Mouse (Mus musculus) megakaryocyte, embryonic 14.5 days (primary cell): ENCODE measurements around the gene Sass6. TPM values are rescaled to one million over a fixed set of nuclear protein-coding genes. Genes with fewer than 3 reads are reported as not detected.

Experiments used
- H3K27me3 ChIP-seq: replicated peaks from 2 replicates; pipeline ENCODE3; 2012; ENCODE audit warnings: inconsistent platforms
- H3K36me3 ChIP-seq: replicated peaks from 2 replicates; pipeline ENCODE3; 2012; ENCODE audit warnings: low read length, inconsistent platforms, mixed read lengths
- H3K4me1 ChIP-seq: 2 replicates; pipeline ENCODE4 v1.6.1; 2012; ENCODE audit warnings: inconsistent platforms
- H3K4me3 ChIP-seq: replicated peaks from 2 replicates; pipeline ENCODE3; 2012; ENCODE audit warnings: moderate library complexity, mild to moderate bottlenecking, inconsistent platforms
- H3K9me3 ChIP-seq: 2 replicates; pipeline ENCODE4 v1.6.1; 2012; ENCODE audit warnings: inconsistent platforms
- FLI1 ChIP-seq: IDR thresholded peaks from 2 replicates; pipeline ENCODE4 v1.6.1; 2012; ENCODE audit warnings: low read length, inconsistent platforms, mixed read lengths
- GATA1 ChIP-seq: IDR thresholded peaks from 3 replicates; pipeline ENCODE4 v1.6.1; 2012; ENCODE audit warnings: mixed read lengths, low read length, inconsistent platforms, borderline replicate concordance
- polyA plus RNA-seq: library from polyadenylated mRNA; stranded (reverse); fragments of >175 nt; gene quantifications from 2 replicates; pipeline ENCODE4 v1.2.3, GENCODE M21; 2012; ENCODE audit warnings: low replicate concordance; ENCODE audit not compliant: insufficient read depth

Gene Sass6
- polyA plus RNA-seq, 1 experiment: 1.4 TPM

DNA sequence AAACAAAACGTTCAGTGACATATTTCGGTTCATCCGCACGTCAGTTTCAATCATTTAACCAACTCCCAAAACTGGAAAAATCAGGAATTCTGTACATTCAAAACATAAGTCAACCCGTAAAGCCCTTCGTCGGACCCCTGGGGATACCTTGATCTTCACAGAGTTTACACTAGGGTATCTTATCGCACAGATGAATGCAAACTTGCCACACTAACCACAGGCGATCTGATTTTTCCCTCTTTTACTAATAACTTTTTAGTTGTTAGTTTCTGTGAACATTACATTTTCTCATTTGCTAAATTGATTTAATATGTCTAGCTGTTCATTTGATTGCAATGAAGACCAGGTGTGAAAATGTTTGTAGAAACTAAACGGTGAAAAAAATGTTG, 815 bp downstream of the Sass6 start:
- Histone ChIP-seq H3K9me3 (no peaks in the 10 kb centered on the region), H3K4me3 (peak overlapping the region; percentile 96), H3K36me3 (peaks cover 17% of the 10 kb centered on the region), H3K4me1 (peaks cover 24% of the 10 kb centered on the region), H3K27me3 (no peaks in the 10 kb centered on the region)
- TF ChIP-seq FLI1 (no peak), GATA1 (no peak)

DNA sequence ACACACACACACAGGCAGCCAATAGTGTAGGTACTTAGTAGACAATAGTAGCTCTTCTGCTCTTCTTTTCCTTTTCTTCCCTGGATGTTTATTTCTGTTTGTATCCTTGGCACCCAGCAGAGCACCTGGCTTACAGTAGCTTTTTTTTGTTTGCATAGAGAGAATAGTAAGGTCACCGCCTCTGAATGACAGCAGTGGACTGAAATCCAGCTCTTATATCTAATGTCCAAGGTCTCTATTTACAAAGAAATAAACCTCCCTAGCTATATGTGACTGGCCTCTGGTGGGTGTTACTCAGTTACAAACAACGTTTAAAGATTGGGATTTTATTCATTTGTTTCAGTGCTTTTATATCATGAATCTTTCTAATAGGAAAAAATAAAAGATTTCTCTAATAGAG, 4.9 kb downstream of the Sass6 start:
- no peaks in the 10 kb centered on the region for H3K9me3 ChIP-seq
- no peak overlapping the region for H3K4me3 ChIP-seq
- peaks cover 36% of the 10 kb centered on the region for H3K4me1 ChIP-seq
- no peaks in the 10 kb centered on the region for H3K27me3 ChIP-seq
- no peak for TF ChIP-seq GATA1
- no peak for TF ChIP-seq FLI1
- H3K36me3 ChIP-seq: peaks cover 16% of the 10 kb centered on the region

DNA sequence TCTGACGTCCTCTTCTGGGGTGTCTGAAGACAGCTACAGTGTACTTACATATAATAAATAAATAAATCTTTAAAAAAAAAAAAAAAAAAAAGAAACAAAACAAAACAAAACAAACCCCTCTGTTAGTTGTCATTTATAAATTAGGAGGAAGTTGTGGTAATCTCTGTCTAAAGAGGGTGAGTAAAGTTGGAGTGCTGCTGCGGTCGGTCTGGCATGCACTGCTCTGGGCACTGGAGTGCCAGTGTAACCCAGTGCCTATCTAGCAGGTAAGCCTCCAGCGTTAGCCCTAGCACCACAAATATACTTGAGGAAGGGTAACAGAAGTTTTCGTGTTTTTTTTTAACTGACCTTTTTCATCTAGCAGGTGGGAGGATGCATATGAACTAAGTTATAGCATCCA, 6.2 kb downstream of the Sass6 start:
- Histone ChIP-seq H3K4me1 (peaks cover 36% of the 10 kb centered on the region), H3K9me3 (no peaks in the 10 kb centered on the region), H3K36me3 (peaks cover 20% of the 10 kb centered on the region), H3K27me3 (no peaks in the 10 kb centered on the region), H3K4me3 (no peak overlapping the region)
- TF ChIP-seq GATA1: no peak
- TF ChIP-seq FLI1: no peak

DNA sequence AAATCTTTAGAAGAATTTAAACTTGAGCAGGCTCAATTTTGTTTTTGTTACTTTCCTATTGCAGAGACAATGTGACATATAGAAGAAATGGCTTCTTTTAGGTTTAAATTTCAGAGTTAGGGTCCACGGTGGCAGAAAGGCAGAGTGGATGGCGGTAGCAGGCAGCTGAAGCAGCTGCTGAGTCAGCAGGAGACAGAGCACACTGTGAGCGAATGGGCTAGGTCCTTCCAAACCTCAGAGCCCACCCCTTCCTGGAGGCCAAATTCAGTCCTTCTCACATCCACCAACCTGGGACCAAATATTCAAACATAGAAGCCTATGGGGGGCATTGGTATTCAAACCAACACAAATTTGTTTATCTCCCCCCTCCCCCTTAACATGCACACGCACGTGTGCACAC, 7.0 kb downstream of the Sass6 start:
- no peaks in the 10 kb centered on the region for H3K9me3 ChIP-seq
- peaks cover 25% of the 10 kb centered on the region for H3K36me3 ChIP-seq
- peaks cover 31% of the 10 kb centered on the region for H3K4me1 ChIP-seq
- TF ChIP-seq FLI1 (no peak), GATA1 (no peak)
- no peaks in the 10 kb centered on the region for H3K27me3 ChIP-seq
- peak overlapping the region; percentile 38 for H3K4me3 ChIP-seq

DNA sequence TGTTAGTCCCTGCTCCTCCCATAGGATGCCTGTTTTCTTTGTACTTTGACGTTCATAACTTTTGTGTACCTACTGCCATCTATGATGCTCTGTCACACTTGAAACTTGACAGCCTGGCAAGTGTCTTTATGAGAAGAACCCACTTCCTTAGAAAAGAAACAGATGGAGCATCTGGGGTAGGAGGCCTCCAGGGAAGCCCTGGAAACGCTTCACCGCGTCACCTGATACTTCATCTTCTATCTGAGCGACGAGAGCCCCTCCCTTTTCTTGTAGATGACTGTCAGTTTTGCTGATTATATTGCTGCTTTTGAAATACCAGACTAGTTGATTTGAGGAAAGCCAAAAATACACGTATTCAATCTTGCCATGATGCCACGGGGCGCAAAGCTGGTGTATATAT, 9.8 kb downstream of the Sass6 start:
- H3K27me3 ChIP-seq: no peaks in the 10 kb centered on the region
- no peaks in the 10 kb centered on the region for H3K9me3 ChIP-seq
- peaks cover 21% of the 10 kb centered on the region for H3K4me1 ChIP-seq
- TF ChIP-seq FLI1 (no peak), GATA1 (no peak)
- peaks cover 45% of the 10 kb centered on the region for H3K36me3 ChIP-seq
- no peak overlapping the region for H3K4me3 ChIP-seq

DNA sequence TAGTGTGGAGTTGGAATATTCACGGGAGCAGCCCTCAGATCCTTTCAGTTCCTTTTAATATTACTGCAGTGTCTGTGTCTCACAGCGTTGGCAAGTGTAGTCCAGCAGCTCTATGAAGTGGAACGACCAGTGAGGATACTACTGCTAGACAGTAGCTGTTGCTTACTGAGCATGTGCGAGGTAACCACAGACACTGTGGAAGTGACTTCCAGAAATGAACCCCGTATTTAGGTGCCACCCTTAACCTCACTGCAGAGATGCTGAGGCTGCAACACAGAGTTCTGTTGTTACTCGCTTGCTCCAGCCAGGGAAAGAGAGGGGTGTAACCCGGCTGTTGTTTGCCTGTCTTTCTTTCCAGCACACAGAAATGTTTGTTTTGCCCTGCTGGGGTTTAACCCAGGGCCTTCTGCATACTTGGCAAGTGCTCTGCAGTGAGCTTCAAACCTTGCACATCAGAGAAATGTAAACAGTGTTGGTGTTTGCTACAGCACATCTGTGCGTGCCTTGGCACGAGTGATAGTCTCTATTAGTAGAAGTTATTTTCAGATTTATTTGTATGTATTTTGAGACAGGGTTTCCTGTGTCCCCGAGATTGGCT, 19.6 kb downstream of the Sass6 start, which contains the start of gene Trmt13:
Gene Trmt13 (minus strand): TSS at position 293 of the 598 bp plus-strand sequence.
- Histone ChIP-seq H3K4me3 (no peak within 1 kb of the TSS), H3K9me3 (no peaks in the 10 kb centered on the region), H3K4me1 (peaks cover 16% of the 10 kb centered on the region), H3K27me3 (no peaks in the 10 kb centered on the region), H3K36me3 (peaks cover 71% of the 10 kb centered on the region)
- TF ChIP-seq FLI1 (no peak), GATA1 (no peak)

DNA sequence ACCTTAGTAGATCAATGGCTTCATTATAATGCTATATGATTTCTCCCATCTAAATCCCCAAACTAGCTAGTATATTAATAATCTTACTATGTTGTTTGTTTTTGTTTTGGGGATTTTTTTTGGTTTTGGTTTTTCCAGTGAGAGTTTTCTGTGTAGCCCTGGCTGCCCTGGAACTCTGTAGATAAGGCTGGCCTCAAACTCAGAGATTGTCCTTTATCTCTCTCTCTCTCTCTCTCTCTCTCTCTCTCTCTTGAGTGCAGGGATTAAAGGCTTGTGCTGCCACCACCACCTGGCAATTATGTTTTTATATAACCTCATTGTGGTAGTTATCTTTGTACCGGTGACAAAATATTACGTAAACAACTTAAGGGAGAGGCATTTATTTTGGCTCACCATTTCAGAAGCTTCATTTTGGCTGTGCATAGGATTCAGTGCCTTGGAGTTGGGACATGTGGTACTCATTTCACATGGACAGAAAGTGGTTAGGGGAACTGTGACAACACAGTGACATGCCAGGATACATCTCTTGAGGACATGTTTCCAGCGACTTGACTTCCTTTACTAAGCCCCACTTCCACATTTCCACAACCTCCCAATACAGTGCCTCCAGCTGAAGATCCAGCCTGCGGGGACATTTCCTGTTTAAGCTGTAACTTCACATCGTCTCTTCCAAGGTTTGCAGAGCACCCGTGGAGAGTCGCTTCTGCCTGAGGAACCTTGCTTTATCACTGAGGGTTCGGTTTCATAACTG, 20.7 kb downstream of the Sass6 start:
- Histone ChIP-seq H3K4me1 (peaks cover 22% of the 10 kb centered on the region), H3K9me3 (no peaks in the 10 kb centered on the region), H3K4me3 (no peak overlapping the region), H3K36me3 (peaks cover 69% of the 10 kb centered on the region), H3K27me3 (no peaks in the 10 kb centered on the region)
- TF ChIP-seq FLI1 (no peak), GATA1 (no peak)

DNA sequence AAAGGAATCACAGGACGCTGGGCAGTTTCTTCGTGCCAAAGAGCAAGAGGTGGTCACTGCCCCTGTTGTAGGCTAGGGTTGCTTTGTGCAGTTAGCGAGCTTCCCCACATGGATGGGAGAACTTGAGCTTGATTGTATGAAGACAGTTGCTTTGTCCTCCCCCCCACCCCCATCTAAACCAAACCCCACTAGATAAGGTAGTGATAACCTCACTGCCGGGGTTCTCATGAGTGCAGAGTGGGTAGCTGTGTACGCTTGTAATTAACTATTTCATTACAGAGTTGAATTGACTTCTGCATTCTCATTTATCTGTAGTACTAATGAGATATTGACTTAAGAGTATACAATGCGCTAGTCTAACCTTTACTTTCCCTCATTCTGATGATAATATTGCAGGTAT, 24.1 kb downstream of the Sass6 start:
- Histone ChIP-seq H3K4me3 (no peak overlapping the region), H3K36me3 (peaks cover 70% of the 10 kb centered on the region), H3K4me1 (peaks cover 43% of the 10 kb centered on the region), H3K27me3 (no peaks in the 10 kb centered on the region), H3K9me3 (no peaks in the 10 kb centered on the region)
- no peak for TF ChIP-seq FLI1
- no peak for TF ChIP-seq GATA1

DNA sequence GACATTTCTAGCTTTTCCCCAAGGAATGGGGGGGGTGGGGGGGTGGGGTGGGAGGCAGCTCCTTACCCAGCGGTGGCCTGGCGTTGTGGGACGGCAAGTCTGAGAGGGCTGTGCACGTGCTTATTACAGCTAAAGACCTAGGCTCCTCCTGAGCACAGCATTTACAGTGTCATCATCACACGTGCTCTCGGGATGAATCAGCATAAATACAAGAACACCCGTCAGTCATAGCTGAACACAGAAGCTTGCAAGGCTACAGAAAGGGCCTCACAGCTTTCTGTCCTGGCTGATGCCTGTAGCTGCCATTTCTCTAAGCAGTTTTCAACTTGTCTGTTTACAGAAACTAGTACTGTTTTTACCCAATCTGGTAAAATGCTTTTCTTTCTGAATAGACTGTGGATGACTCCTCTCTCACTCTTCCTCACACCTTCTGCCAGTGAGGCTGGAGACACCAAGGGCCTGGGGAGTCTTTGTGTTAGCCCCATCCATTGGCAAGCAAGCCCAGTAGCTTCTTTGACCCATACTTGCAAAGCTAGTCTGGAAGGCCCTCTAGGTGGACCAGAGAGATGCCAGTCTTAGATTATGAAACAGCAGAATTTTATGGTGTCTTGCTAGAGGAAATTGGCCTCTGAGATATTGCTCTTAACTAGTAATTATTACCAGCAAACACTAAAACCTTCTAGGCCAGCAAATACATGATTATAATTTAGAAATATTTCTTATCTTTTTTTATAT, 26.0 kb downstream of the Sass6 start:
- no peak for TF ChIP-seq GATA1
- no peak for TF ChIP-seq FLI1
- Histone ChIP-seq H3K9me3 (no peaks in the 10 kb centered on the region), H3K36me3 (peaks cover 51% of the 10 kb centered on the region), H3K4me3 (peak overlapping the region; percentile 47), H3K4me1 (peaks cover 32% of the 10 kb centered on the region), H3K27me3 (no peaks in the 10 kb centered on the region)

DNA sequence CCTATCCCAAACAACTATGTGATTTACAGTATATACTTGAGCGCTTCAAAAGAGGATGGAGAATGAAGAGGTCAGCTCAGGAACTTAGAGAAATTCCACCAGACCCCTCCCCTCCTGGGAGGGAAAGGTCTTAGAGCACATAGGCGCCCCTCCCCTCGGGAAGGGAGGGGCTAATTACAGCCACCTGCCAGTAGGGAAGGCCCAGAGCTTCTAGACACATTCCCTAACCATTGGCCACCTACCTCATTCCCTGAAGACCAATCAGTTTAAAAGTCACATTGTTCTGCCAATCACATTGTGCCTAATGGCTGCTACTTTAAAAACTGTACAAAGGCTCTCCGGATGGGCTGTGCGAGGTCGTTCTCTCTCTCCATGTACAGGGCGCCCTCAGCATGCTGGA, 27.9 kb downstream of the Sass6 start:
- H3K4me1 ChIP-seq: peaks cover 27% of the 10 kb centered on the region
- TF ChIP-seq GATA1 (no peak), FLI1 (no peak)
- no peaks in the 10 kb centered on the region for H3K27me3 ChIP-seq
- no peak overlapping the region for H3K4me3 ChIP-seq
- H3K36me3 ChIP-seq: peaks cover 60% of the 10 kb centered on the region
- no peaks in the 10 kb centered on the region for H3K9me3 ChIP-seq
